Mouse (Mus musculus) kidney, postnatal 14 days (tissue): ENCODE results near the gene Acp2.

ENCODE experiments used
- DNase-seq: peaks from one replicate; pipeline ENCODE4 v3.0.0; 2022; ENCODE audit warnings: mixed read lengths

The Acp2 gene

GRCm38 (mm10) chr2:91202222-91202971 lies at the start of gene Acp2, which contains the start of gene Nr1h3:
Gene Acp2, plus strand, starts transcription at chr2:91202885.
Gene Nr1h3, minus strand, starts transcription at chr2:91202834.
- peak; percentile 95 for DNase-seq

- DNase-seq = no peak
Observed at GRCm38 (mm10) chr2:91152885-91153377, 49.8 kb upstream of the Acp2 start.

DNA sequence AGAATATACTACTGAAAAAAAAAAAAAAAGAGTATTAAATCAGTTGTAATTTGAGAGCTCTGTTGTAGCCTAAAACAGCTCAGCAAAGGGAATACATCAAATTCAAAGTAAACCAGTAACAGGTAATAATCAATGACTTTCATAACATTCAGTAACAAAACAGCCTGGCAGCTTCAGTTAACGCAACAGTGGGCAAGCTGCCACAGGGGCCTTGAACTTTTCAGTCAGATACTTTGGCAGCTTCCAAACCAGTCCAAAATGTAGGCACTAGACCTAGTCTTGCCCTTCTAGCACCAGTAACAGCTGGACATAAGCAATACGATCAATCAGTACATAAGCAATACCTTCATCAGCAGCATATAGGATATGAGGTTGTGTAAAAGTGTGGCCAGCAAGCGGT lies 48.6 kb upstream of the Acp2 start:
- no peak for DNase-seq

DNA sequence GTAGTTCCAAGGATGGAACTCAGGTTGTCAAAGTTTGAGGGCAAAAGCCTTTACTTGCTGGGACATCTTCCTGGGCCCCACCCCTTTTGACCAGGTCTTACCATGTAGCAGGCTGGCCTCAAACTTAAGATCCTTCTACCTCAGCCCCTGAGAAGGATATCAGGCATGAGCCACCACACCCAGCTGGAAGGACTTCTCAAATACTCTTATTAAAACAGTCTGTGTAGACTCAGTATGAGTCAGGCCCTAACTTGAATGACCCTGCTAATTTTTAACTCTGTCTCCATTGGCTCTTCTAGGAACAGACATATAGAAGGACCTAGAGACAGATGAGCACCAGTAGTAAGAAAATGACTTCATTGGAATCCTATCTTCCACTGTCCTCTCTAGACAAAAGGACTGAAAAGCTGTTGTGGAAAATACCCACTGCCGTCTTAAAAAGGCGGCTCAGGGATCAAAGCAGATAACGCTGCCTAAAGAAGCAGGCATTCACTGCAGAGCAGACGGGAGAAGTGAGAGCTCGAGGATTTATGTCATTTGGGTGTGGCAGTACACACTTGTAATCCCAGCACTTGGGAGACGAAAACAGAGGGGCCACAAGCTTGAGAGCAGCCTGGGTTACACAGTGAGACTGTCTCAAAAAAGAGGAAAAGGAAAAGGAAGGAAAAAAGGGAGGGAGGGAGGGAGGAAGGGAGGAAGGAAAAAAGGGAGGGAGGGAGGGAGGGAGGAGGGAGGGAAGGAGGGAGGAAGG lies 45.5 kb upstream of the Acp2 start:
- DNase-seq = no peak

DNA sequence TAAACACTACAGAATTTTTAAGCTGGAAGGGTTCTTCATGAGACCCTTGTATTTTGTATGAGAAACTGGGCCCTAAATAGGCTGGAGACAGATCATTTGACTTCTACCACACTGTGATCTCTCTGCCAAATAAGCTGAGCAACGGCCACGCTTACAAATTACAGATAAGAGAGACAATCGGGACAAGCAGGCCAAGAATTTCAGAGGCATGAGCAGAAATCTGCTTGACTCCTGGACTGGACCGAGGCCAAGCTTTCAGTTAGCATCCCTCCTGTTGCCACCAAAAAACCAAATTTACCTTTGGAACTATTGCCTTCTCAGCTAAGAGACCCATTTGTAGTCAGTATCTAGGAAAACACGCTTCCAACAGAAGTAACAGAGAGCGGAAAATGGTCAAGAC lies 42.1 kb upstream of the Acp2 start:
- DNase-seq = peak; percentile 9

DNA sequence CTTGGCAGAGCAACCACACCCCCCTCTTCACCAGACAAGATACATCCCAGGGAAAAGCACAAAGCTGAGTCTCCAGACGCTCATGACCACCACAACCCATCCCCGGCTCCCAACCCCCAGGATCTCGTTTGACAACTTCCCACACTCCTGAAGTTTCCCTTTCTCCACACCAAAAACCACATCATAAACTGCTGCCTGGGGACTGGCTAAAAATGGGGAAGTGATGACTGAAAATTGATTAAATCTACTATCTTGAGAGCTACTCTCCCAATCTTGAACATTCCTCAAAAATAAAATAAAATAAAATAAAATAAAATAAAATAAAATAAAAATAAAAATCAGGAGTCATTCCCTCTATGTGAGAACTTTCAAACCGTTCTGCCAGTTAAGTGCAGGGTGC lies 39.7 kb upstream of the Acp2 start:
- DNase-seq = no peak

DNA sequence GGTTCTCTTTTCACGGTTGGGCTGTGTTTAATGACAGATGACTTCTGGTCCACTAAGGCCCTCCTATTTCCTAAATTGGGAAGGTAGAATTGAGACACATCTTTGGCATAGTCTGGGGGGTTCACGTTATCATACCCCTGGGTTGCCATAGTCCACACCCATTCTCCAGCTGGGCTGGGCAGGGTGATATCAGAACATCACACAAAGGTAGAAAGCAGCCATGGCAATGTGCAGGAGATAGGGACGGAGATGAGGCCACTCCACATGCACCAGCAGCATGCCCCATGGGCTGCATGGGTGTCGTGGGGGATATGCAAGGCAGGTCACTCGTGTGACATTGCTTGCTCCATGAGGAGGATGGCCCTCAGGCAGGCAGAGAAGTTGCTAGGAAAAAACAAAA lies 39.2 kb upstream of the Acp2 start:
- DNase-seq = no peak

GRCm38 (mm10) chr2:91164991-91165390 lies 37.7 kb upstream of the Acp2 start:
- no peak for DNase-seq

DNA sequence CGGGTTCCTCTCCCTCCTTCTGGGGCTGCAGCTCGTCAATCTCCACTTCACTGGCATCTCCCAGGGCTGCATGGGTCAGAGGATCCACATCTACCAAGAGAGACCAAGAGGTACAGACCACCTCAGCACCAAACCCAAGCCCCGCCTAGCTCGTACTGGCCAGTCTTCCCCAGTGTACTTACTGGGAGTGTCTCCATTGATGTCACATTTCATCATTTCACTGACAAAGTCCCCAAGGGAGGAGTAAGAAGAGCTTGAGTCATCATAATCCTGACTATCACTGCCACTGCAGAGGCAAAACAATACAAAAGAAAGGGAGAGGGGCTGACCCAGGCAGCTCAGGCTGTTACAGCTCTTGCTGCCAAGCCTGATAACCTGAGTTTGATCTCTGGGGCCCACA lies 35.1 kb upstream of the Acp2 start:
- no peak for DNase-seq

DNA sequence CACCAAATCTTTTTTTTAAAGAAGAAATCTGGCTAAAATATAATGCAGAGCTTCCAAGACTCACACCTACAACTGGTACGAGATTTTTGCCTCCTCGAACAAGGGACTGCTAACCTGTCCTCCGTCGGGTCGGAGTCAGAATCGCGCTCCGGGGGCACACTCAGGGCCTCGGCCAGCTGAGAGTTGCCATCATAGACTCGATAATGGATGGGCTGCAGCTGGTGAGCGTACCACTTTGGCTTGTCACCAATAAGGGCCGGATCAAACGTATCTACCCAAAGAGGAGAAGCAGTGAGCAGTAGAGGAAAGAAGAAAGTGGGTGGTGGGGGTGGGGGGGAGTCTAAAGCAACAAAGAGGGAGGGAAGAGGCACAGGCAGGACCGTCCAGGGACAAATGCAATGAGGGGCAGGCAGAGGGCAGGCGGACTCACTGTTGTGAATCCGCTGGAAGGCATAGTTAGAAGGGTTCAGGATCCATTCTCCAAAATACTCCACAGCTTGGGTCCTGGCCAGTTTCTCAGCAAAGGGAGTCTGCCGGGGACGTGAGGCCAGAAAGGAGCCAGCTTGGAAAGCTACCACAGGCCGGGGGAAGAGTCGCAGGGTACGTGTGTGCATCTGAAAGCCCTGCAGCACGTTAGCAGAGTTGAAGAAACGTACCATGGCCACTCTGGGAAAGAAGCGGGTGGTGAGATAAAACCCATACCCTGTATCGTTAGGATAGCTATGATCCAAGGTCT lies 32.9 kb upstream of the Acp2 start:
- DNase-seq = no peak

- DNase-seq = no peak
Observed at GRCm38 (mm10) chr2:91175490-91175889, 27.2 kb upstream of the Acp2 start.

GRCm38 (mm10) chr2:91176234-91176633 lies 26.5 kb upstream of the Acp2 start:
- DNase-seq = no peak

DNA sequence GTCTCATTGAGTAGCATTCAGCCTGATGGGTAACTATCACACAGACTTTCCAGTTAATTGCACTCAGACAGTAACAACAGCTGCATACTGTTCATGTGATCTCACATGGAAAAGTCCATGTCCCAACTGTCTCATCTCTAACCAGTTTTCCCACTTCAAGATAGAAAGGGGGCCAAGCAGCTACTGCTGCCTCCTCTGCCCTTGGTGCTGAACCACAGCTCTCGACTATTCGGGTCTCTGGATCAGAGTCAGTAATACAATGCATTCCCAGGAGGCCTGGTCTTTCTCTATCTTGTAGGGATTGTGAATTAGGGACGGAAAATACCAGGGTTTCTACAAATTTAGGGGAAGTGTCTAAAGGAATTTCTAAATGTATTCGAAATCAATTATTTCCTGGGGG lies 22.9 kb upstream of the Acp2 start:
- DNase-seq = no peak

DNA sequence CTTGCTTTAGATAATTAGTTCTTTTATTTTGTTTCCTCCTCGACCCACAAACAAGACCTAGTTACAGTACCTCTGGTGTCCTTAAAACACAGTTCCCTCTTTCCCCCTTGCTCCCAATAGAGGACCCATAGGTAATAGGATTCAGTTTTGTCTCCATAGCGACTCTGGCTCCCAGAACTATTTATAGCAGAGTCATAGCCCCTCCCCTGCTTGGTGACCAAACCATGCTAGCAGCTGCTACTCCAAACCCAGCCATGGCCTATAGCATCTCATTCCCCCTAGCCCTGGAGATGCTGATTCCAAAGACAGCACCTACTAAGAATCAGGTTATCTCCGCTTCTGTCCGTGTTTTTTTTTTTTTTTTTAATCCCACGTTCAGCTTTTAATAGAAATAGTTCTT lies 22.0 kb upstream of the Acp2 start:
- no peak for DNase-seq

DNA sequence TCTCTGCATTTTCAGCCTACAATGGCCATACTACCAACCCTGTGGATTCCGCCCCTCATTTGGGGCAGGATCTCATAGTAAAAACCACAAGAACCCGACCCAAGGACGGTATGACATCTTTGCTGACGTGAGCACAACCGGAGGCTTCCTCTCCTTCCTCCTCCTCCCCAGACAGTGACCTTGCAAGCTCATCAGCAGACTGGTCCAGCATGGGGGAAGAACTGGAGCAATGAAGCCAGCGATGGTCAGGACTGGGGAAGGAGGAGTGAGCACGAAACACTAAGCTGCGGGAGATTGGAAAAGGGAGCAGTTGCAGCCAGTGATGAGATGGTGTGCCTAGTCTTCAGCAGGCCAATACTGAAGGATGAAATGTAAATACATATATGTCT lies 20.7 kb upstream of the Acp2 start:
- DNase-seq = no peak

- peak; percentile 84 for DNase-seq
Observed at GRCm38 (mm10) chr2:91182405-91183147, 20.1 kb upstream of the Acp2 start.

DNA sequence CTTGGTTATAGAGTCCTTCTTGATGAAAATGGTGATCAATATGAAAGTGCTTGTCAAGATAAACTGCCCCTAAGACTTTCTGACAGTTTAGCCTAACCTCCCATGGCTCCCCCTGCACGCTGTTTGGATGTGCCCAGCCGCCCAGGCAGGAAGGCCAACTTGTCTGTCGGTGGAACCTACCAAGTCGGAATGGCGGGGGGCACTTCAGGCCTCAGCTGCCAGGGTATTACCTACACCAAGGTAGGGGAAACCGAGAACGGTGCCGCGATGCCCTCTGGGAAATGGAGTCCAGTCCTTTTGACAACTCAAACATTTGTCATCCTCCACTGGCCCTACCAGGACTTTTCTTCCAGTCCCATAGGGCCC lies 19.6 kb upstream of the Acp2 start:
- peak; percentile 96 for DNase-seq

- DNase-seq = peak; percentile 24
Observed at GRCm38 (mm10) chr2:91183711-91184405, 18.8 kb upstream of the Acp2 start, which contains the start of gene Madd. Gene Madd, minus strand, starts transcription at chr2:91183837.

- DNase-seq = no peak
Observed at GRCm38 (mm10) chr2:91186208-91186607, 16.5 kb upstream of the Acp2 start.

DNA sequence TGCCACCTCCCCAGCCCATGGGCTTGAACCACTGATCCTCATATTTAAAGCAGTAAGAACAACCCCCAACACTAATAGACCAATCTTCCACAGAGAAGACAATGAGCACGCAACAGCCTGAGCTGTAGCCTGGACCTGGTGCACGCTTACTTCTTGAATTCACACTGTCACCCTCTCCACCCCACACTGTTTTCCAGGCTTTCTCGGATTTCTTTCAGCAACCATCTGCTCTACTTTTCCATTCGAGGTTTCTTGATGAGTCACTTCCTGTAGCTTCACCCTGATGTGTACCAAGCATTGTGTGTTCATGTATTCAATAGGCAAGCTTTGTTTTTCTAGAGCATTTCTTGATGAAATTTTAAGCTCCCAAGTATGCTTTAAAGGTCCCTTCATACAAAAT lies 15.3 kb upstream of the Acp2 start:
- no peak for DNase-seq

DNA sequence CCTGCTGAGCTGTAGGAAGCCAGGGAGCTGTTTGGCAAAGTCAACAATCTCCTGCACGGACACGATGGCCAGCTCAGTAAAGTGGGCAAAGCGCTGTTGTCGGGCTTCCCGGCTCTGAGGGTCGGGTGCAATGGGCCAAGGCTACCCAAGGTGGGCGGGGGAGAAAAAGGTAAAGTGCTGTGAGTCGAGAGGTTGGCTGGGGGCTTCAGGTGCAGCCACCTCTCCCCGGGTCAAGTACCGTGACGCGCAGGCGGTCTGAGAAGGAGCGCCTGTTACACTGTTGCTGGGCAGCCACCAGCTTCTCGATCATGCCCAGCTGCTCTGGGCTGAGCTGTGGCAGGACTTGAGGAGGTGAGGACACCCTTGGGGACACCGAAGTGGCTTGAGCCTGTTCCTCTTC lies 12.2 kb upstream of the Acp2 start:
- no peak for DNase-seq
